Mouse (Mus musculus) midbrain, postnatal 0 days (tissue): ENCODE results near the gene Cyth1. TPM values are rescaled to one million over a fixed set of nuclear protein-coding genes. Genes with fewer than 3 reads are reported as not detected.

ENCODE experiments used
- ATAC-seq: fragments of 200-750 bp; cut with Nextera tagmentation; 2 replicates; pipeline ENCODE4 v1.8.0; 2017; ENCODE audit warnings: moderate number of reproducible peaks, mild to moderate bottlenecking, moderate TSS enrichment, moderate library complexity; ENCODE audit not compliant: low FRiP score
- DNase-seq: peaks from one replicate; pipeline ENCODE4 v3.0.0-alpha.2; 2015; ENCODE audit warnings: low spot score
- H3K27ac ChIP-seq: fragments of 300-500 bp; sonication (generic); 2 replicates; pipeline ENCODE4 v1.5.1; 2014; ENCODE audit warnings: low read depth, mild to moderate bottlenecking, low read length, mixed read lengths
- H3K27me3 ChIP-seq: fragments of 300-500 bp; sonication (generic); 2 replicates; pipeline ENCODE4 v1.6.1; 2014; ENCODE audit warnings: low read length, control low read depth, mixed read lengths; ENCODE audit not compliant: insufficient read depth
- H3K36me3 ChIP-seq: fragments of 300-500 bp; sonication (generic); 2 replicates; pipeline ENCODE4 v1.6.1; 2014; ENCODE audit warnings: low read length, control low read depth, mixed read lengths; ENCODE audit not compliant: insufficient read depth
- H3K4me1 ChIP-seq: fragments of 300-500 bp; sonication (generic); 2 replicates; pipeline ENCODE4 v1.6.1; 2014; ENCODE audit warnings: mild to moderate bottlenecking, control low read depth, antibody characterized with exemption, low read length, mixed read lengths; ENCODE audit not compliant: insufficient read depth
- H3K4me2 ChIP-seq: fragments of 300-500 bp; sonication (generic); 2 replicates; pipeline ENCODE4 v1.6.1; 2014; ENCODE audit warnings: low read depth, mild to moderate bottlenecking, low read length, mixed read lengths; ENCODE audit not compliant: poor library complexity, severe bottlenecking
- H3K4me3 ChIP-seq: fragments of 300-500 bp; sonication (generic); 2 replicates; pipeline ENCODE4 v1.5.1; 2014; ENCODE audit warnings: low read depth, mild to moderate bottlenecking, low read length, moderate library complexity
- H3K9ac ChIP-seq: fragments of 300-500 bp; sonication (generic); replicated peaks from 2 replicates; pipeline ENCODE4 v1.6.1; 2014; ENCODE audit warnings: mild to moderate bottlenecking, low read length, moderate library complexity, mixed read lengths; ENCODE audit not compliant: poor library complexity, severe bottlenecking
- H3K9me3 ChIP-seq: fragments of 300-500 bp; sonication (generic); 2 replicates; pipeline ENCODE4 v1.6.1; 2016; ENCODE audit warnings: low read length, control low read depth
- CTCF ChIP-seq: IDR thresholded peaks from 2 replicates; pipeline ENCODE4 v1.5.1; 2016; ENCODE audit warnings: antibody characterized with exemption, mild to moderate bottlenecking
- WGBS: fragments of 180-500 bp; shearing (Covaris S2); extraction: QIAGEN DNeasy Blood & Tissue Kit; methylation state at CpG from one replicate; pipeline ENCODE4 v1.1.7; 2014; 5-methylcytosine and 5-hydroxymethylcytosine counted together
- polyA plus RNA-seq: library from polyadenylated mRNA; unstranded; fragments of >200 nt; fragmentation: Nextera tagmentation; extraction: Ambion mirVana; gene quantifications from 2 replicates; pipeline ENCODE4 v1.2.1, GENCODE M21; 2015
- total RNA-seq: library from RNA; depleted of rRNA; stranded (reverse); fragments of >200 nt; gene quantifications from 2 replicates; pipeline ENCODE4 v1.2.3, GENCODE M21; 2014

The Cyth1 gene
- total and polyA plus RNA-seq, 2 experiments from 2014 or later, result 20.0 to 40.2 TPM

GRCm38 (mm10) chr11:118201833-118202409 lies 46.5 kb downstream of the Cyth1 start:
- ATAC-seq (peak; percentile 55; the same call in 1 of the 2 replicates), DNase-seq (peak; percentile 35)
- Histone ChIP-seq H3K4me2 (peak overlapping the region; percentile 80), H3K9me3 (no peaks in the 10 kb centered on the region), H3K27ac (peak overlapping the region; percentile 94), H3K27me3 (no peaks in the 10 kb centered on the region), H3K9ac (peak overlapping the region; percentile 82), H3K36me3 (no peaks in the 10 kb centered on the region), H3K4me3 (peak overlapping the region; percentile 42), H3K4me1 (peaks cover 43% of the 10 kb centered on the region)
- no peak for TF ChIP-seq CTCF
- 6% methylated on average over 9 of the region's 9 CpGs for WGBS

DNA sequence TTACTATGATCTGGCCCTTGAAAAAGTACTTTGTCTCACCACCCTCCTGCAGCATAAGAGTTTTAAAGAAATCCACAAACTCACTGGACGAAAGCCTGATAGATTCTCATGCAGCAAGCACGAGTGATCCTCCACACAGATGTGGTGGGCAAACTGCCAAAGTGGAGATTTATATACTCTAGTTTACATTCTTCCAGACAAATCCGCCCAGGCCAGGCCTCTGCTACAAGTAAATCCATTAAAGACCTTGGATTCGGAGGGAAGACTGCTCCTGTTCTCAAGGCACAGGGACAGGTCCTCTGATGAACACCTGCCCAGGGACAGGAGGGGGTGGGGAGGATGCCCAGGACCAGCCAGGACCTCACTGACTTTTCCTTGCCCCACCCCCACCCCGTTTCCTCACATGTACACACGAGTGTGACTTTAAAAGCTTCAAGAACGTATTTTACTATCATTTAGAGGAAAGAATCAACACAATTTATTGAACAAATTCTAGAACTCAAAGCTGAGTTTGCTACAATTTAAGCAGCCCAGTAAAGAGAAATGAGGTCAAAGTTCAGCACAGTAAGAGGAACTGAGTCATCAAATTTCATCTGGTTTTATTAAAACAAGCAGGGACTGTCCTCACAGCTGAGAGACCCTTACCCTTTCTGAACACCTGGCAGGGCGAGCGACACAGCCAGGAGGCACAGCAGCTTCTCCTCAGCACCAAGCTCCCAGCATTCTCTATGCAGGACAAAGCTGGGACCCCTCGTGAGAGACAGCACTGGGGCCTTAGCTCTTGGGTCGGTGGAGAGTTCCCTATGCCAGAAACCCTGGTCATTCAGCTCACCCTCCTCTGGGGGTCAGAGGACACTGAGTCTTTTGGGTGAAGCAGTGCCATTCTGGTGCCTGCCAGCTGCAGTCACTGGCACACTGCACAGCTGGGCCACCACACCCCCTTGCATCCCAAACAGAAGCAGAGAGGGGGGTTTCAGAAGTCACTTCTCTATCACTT lies 47.3 kb downstream of the Cyth1 start:
- no peak for DNase-seq

DNA sequence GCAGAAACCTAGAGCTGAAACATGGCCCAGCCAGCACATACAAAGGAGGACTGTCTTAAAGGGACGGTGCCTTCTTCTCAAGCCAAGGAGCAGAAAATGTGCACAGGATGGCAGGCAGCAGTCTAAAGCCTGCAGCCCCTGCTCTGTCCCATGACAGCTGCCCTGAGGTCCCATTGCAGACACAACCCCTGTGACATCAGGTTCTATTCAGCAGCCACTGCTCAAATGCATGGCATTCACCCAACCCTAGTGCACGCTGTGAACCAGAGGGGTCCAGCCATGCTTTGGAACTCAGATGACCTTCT lies 50.1 kb downstream of the Cyth1 start:
- peak; percentile 55 for DNase-seq
- peak overlapping the region; percentile 52 for H3K4me2 ChIP-seq
- ATAC-seq, result peak; percentile 25; the same call in 1 of the 2 replicates
- peaks cover 43% of the 10 kb centered on the region for H3K4me1 ChIP-seq
- 9% methylated on average over 2 of the region's 2 CpGs for WGBS
- H3K9me3 ChIP-seq, result no peaks in the 10 kb centered on the region
- H3K27ac ChIP-seq, result peak overlapping the region; percentile 64
- H3K4me3 ChIP-seq, result peak overlapping the region; percentile 19; the same call in 1 of the 2 replicates
- TF ChIP-seq CTCF, result no peak
- H3K27me3 ChIP-seq, result no peaks in the 10 kb centered on the region
- no peaks in the 10 kb centered on the region for H3K36me3 ChIP-seq
- H3K9ac ChIP-seq, result peak overlapping the region; percentile 54

More for the DNA sequence above, 47.3 kb downstream of the Cyth1 start:
- Histone ChIP-seq H3K9ac (peak overlapping the region; percentile 82), H3K4me1 (peaks cover 45% of the 10 kb centered on the region), H3K27me3 (no peaks in the 10 kb centered on the region), H3K4me3 (peak overlapping the region; percentile 42), H3K9me3 (no peaks in the 10 kb centered on the region), H3K36me3 (no peaks in the 10 kb centered on the region), H3K4me2 (peak overlapping the region; percentile 80), H3K27ac (peak overlapping the region; percentile 94)
- ATAC-seq, result no peak
- TF ChIP-seq CTCF, result no peak
- WGBS, result 29% methylated on average over 11 of the region's 11 CpGs

DNA sequence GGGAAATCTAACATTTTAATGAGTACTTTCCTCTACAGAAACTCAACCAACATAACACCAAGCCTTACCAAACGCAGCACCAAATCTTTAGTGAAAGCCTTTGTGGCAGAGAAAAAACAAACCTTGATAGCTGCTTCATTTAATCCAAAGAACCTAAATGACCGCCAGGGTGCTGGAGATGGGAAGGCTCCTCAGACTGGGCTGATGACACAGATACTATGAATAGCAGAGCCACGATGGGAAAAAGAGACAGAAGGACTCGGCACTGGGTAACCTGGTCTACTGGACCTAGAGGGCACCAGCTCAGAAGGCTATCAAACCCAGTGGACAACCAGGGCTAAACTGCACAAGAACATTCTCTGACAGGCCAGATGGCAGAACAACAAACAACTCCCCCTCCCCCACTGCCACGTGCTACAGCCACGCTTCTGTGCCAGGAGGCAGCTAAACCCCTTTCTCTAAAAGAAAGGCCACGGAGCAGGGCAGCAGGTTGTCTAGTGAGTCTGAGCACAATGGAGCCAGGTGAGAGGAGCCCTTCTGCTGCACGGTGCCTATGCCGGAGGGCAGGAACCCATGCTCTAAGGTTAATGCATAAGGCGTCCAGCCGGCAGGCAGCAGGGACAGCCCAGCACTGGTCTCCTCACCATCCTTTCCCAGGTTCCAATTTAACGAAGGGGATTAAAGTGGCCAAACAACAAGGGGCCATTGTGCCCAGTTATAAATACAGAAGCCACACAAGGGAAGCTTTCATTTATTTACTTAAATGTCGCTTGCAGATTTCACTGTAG lies 50.7 kb downstream of the Cyth1 start:
- peak; percentile 28; the same call in 1 of the 2 replicates for ATAC-seq

DNA sequence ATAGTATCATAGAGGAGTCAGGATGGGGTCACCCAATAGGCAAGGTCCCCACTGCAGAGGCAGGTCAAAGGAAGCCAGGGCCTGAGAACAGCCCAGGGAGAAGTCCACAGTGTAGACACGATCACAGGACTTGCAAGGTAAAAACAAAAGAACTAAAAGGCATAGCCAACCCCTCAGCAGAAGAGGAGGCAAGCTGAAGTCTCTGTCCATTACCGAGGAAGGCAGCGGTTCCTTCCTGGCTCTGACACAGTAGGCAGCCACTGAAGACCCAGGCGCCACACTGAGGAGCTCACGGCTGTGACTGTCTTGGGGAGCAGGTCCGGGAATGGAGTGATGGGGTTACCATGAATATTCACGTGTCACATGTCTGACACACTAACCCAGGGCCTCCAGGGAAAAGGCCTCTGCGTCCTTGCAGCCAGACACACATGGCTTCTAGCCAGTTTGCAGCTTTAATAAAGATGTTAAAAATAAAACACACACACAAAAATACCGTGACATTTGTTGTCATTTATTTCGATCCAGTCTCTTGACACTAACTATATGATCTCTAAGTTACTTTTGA lies 51.5 kb downstream of the Cyth1 start:
- Histone ChIP-seq H3K4me2 (no peak overlapping the region), H3K4me3 (no peak overlapping the region), H3K9me3 (no peaks in the 10 kb centered on the region), H3K9ac (no peak overlapping the region), H3K27me3 (no peaks in the 10 kb centered on the region), H3K4me1 (peaks cover 36% of the 10 kb centered on the region), H3K27ac (0 out of 2 replicates have a peak overlapping the region, but pooled peaks have one; percentile 7), H3K36me3 (peaks cover 7% of the 10 kb centered on the region; the same call in 1 of the 2 replicates)
- no peak for TF ChIP-seq CTCF
- 35% methylated on average over 10 of the region's 10 CpGs for WGBS
- DNase-seq, result no peak
- no peak for ATAC-seq

More for the DNA sequence above, 50.7 kb downstream of the Cyth1 start:
- TF ChIP-seq CTCF, result peak; percentile 33; the same call in 1 of the 2 replicates
- Histone ChIP-seq H3K27me3 (no peaks in the 10 kb centered on the region), H3K4me1 (peaks cover 38% of the 10 kb centered on the region), H3K4me2 (peak overlapping the region; percentile 52), H3K4me3 (peak overlapping the region; percentile 19), H3K27ac (peak overlapping the region; percentile 64), H3K9me3 (no peaks in the 10 kb centered on the region), H3K36me3 (0 out of 2 replicates have a peak, but pooled peaks cover 4% of the 10 kb centered on the region), H3K9ac (peak overlapping the region; percentile 54)
- 9% methylated on average over 13 of the region's 13 CpGs for WGBS
- DNase-seq, result peak; percentile 85
